Mouse (Mus musculus): ENCODE data around the gene Rhoh.

The Rhoh gene

DNA sequence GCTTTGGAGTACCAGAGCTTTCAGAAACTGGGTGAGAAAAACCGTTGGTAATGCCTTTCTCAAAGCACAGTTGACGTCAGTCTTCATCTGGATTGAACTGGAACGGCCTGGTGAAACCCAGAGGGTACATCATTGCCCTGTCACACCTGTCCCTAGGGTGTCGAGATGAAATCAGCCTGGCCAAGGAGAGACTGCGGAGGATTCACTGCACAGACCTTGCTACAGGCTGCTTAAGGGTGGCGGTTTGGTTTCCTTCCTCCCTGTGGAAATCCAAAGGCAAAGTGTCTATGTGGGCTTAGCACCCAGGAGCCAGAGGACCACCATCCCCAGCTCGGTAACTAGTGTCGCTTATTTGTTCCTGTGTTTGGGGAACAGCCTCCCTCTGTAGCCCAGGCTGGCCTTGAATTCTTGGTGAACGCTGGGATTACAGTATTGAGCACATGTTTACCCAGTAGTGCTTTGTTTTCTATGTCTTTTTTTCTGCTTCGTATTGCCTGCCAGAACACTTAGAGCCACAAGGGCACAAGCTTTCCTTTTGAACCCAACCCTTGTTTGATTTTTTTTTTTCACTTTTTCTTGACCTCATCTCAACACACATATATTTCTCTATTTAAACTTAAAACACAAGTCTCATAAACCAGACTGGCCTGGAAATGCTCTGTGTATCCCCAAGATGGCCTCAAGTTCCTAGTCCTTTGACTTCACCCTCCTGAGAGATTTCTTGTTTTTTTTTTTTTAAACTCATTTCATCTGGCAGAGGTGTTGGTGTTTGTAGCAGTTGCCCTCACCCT, at the start of gene Rhoh:
TSS of gene Rhoh (plus strand) at position 60 of the 791 bp plus-strand sequence.
- peak; percentile 67 for DNase-seq (ENCODE audit: low read depth, low spot score)

DNA sequence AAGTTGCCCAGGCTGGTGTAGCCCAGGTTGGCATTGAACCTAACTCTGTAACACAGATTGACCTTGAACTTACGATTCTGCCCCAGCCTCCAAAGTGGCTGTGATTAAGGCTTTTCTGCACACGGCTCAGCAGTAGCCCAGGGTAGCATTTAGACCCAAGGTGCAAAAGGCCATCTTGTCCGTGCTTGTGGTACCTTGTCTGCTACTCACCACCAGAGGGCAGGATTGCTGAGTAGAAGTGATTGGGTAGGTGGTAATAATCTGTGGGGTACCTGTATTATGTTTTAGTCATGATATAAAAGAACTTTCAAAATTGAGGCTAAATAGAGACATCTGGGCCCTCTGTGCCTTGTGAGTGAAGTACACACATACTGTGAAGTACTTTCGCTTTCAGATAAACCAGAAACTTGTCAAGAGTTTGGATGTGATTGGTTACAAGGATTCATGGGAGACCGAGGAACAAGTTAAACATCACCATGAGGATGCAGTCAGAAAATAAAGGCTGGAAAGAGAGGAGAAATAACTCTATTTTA, 37.3 kb upstream of the Rhoh start:
- DNase-seq (ENCODE audit: low read depth, low spot score) = peak; percentile 85

DNA sequence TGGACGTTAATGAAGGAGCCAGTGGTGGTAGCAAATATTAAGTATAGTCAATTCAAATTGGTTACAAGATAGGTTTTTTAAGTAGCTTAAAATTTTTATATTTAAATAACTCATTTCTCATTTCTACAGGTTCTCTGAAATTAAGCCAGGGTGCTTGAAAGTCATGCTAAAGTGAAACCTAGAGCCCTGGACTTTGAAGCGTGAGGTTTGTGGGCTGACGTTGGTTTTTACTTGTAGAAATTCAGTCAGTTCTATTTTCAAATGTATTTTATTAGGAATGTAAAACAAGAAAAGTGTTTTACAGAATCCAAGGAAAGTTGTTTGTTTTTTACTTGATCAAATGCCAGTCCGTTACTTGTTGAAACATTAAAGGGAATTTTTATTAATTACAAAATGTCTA, 34.5 kb upstream of the Rhoh start:
- DNase-seq (ENCODE audit: low read depth, low spot score) = peak; percentile 48

DNA sequence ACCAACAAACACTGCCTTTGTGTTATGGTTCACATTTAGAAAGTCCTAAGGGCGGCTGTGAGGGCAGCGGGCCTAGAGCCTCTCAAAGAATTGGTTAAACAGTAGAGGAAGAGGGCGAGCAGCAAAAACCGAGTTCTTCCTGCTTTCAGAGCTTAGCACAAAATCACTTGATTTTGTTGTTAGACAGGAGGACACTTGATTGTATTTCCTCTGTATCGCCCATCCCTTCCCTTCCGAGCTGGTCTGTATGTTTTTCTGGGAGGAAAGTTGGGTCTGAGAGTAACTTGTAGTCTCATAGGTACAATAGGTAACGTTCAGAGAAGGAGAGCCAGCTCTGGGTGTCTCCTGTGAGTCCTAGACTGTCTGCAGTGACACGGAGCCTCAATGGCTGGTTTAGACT, 33.9 kb upstream of the Rhoh start:
- DNase-seq (ENCODE audit: low read depth, low spot score) = peak; percentile 51

DNA sequence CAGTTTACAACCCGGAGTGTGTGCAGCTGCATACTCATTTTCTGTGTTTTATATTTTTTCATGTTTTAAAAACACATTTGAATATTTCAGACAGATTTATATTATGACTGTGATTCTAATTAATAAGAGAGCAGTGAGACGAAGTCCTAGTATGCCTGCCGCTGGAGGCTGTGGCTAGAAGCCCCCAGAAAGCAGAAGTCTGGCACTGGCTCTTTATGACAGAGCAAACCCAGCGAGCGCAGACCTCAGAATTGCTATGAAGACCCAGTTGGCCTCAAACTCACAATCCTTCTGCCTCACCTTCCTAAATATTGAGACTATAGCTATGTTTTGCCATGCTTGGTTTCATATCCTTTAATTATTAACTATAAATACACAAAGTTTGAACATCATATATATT, 32.8 kb upstream of the Rhoh start:
- DNase-seq (ENCODE audit: low read depth, low spot score) = no peak

DNA sequence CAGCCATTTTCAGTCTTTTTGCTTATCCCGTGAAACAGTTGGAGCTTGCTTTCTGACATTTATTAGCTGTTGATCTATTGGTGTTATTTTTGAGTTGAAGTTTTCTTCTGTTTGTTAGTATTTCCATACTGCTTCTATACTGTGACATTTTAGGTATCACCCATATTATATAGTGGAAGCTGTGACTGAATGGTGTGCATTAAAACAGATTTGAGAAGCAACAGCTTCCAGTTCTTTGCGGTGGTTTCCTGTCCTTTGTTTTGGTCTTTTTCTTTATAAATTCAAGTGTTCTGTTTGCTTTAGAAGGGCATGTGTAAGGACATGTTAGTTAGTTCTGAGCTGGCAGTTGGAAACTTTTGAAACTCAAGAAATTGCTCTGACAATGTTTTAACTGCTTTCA, 32.0 kb upstream of the Rhoh start:
- DNase-seq (ENCODE audit: low read depth, low spot score) = no peak

DNA sequence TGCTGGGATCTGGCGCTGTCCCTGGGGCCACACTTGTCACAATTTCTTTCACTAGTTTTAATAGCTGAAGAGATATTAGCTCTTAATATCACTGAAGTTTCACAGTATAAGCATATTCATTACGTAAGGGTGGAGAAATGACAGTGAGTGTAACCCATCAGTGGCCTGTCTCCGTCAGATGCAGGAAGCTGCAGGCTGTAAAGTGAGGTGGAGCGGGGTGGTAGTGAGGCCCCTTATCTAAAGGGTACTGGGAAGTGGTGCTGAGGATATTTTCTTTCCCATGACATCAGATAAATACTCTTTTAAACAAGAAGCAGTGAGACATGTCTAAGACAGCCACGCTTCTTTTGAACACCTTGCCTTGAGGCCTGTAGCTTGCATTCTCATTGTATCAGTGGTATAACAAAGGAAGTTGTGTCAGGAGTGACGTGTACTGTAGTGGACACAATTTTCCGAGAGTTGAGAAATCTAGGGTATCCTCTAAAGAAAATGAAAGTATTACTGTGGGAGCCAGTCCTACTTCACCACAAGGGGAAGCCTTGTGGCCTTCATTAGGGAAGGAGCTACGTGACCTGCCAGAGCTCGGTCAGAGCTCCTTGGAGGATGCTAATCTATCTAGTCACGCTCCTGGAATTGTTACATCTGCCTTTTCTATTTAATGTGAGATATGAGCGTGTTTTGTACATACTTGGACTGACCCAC, 28.9 kb upstream of the Rhoh start:
- DNase-seq (ENCODE audit: low read depth, low spot score) = no peak

DNA sequence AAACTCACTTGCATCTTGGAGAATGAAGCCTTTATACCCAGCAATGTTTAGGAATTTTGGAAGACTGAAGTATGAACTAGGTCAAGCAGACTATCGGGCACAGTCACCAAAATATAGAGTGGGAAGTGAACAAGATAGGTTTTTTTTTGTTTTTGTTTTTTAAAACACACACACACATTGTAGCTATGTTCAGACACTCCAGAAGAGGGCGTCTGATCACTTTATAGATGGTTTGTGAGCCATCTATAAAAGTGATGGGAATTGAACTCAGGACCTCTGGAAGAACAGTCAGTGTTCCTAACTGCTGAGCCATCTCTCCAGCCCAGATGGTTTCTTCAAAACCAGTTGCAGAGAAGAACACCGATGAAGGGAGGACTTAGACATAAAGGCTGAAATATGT, 27.9 kb upstream of the Rhoh start:
- DNase-seq (ENCODE audit: low read depth, low spot score) = no peak

DNA sequence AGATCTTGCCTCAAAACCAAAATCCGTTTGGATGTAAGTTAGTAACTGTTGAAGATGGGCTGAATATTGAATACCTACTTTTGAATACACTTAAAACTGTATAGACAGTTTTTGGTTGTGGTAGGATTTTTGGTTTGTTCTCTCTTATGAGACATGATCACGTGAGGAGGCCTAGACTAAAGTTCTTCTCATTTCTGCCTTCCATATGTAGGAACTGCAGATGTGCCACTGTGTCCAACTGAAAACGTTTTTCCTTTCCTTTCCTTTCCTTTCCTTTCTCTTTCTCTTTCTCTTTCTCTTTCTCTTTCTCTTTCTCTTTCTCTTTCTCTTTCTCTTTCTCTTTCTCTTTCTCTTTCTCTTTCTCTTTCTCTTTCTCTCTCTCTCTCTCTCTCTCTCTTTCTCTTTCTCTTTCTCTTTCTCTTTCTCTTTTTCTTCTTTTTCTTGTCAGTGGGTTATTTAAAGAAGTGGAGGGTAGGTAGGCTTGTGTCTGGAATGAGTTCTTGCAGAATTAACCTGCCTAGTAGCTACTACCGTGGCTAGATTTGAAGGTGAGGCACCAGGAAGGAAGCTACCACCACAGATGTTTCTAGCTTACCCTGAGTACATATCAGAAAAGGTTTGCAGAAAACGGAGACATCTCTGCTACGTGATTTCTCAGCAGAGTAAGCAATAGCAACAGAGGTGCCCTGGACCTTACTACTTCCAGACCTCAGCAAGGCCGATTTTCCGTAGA, 27.1 kb upstream of the Rhoh start:
- peak; percentile 55 for DNase-seq (ENCODE audit: low read depth, low spot score)

DNA sequence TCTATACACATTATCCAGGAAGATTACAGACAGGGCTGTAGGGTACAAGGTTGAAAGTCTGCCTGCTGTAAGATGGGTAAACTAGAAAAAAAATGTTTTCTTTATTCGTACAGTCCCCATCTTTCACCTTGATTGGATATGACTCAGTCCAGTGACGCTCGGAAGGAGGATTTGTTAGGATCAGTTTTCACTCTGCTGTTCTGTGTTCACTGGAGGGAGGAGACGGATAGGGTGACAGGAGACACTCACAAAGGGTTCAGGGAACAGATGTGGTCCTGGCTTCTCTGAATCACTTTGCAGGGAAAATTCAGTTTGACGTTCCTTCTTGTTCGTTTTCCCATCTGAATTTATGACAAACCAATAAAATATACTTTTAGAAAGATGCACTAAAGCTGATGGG, 23.0 kb upstream of the Rhoh start:
- no peak for DNase-seq (ENCODE audit: low read depth, low spot score)

DNA sequence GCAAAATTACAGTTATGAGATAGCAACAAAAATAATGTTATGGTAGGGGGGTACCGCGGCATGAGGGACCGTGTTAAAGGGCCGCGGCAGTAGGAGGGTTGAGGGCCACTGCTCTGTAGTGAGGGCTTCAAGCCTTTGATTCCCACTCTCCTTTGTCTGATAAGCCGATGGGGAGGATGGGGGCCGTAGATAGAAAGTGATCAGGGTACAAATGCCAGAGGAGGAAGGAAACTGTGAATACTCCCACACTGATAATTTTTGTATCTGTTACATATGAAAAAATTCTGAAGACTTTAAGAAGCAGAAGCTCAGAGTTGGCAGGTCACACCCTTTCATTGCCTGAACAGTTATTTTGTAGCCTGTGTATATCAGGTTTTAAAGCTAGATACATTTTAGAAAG, 18.1 kb upstream of the Rhoh start:
- no peak for DNase-seq (ENCODE audit: low read depth, low spot score)

DNA sequence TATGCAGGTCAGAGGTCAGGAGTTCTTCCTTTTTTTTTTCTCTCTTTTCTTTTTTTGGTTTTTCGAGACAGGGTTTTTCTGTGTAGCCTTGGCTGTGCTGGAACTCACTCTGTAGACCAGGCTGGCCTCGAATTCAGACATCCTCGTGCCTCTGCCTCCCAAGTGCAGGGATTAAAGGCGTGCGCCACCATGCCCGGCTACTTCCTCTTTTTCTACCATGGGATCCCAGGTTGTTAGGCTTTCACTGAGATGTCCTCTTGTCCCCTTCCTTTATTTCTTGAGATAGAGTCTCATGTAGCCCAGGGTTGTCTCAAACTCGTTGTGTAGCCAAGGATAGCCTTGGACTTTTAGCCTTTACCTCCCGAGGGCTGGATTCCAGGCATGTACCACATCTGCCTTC, 14.5 kb upstream of the Rhoh start:
- no peak for DNase-seq (ENCODE audit: low read depth, low spot score)

DNA sequence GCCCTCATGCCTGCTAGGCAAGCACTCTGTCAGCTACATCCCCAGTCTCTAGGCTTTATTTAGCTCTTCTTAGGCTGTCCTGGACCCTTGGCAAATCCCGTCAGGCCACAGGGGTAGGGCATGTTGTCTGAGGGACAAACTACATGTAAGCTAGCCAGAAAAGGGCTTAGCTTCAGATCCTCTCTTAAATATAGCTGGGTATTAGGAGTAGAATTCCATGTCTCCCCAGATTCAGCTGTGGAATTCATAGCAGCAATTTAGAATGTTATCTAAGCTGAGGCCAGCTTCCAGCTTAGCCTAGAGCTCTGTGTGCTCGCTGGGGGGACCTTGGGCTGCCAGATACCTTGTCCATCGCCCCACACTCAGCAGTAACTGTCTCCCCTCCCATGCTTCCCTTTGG, 14.1 kb upstream of the Rhoh start:
- no peak for DNase-seq (ENCODE audit: low read depth, low spot score)

DNA sequence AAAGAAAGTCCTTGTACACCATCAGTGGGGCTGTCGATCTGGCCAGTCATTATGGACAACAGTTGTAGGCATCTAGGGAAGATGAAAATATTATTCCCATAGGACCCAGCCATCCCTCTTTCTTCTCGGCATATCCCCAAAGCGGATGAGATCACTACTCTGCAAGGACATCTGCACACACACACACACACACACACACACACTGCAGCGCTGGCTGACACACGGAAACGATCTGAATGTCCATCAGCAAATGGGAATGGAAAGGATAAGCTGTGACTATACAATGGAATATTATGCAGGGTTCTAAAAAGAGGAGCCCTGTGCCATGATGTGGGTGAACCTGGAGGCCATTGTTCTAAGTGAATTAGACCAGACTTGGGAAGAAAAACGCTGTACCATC, 13.4 kb upstream of the Rhoh start:
- DNase-seq (ENCODE audit: low read depth, low spot score) = no peak

DNA sequence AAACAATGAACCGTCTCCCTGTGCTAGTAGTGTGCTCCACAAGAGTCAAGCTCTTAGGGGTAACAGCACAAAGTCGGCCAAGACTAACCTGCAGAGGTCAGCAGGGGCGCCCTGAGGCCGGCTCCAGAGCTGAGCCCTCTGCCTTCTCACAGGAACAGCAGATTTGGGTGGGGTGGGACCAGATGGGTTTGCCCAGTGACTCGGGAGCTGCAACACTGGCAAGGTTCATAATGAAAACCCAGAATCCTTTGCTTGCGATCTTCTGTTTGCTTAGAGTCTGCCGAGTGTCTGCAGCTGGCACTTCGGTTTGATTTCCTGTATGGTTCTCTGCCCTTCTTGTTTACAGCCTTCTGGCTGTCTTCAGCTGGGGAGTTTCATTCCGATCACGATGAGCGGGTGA, 10.2 kb upstream of the Rhoh start:
- peak; percentile 77 for DNase-seq (ENCODE audit: low read depth, low spot score)

DNA sequence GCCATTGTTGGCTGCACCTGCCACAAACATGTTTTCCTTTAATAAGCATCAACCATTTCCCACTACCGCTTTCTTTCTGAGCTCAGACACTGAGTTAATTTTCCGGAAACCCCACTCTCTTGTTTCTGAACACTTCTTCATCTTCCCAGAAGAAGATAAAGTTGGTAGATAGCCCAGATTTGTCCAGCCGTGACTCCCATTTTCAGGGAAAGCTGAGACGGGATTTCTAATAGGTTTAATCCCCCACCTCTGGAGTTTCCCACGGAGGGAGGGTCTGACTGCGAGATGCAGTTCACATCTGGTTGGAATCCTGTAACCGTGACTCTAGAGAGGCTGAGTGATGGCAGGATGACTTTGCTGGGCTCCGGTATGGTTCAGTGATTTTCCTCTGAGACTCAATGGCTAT, 6.2 kb upstream of the Rhoh start:
- DNase-seq (ENCODE audit: low read depth, low spot score) = peak; percentile 20

DNA sequence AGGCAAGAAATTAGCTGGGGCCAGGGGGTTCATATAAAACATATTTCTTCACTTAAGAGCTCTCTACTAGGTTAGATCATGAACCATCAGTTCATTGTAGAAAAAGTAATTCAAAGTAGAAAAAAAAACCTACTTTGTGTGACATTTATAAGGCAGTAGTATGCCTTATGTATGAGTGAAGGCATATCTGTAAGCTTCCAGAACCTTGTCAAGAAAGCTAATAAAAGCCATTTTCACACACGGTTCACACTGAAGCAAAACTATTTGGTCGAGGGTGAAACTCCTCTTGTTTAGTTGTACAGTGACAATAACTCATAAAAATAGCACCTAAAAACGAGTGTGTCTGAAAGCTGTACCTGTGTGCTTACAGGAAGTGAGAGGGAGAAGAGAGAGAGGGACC, 5.4 kb upstream of the Rhoh start:
- peak; percentile 22 for DNase-seq (ENCODE audit: low read depth, low spot score)

DNA sequence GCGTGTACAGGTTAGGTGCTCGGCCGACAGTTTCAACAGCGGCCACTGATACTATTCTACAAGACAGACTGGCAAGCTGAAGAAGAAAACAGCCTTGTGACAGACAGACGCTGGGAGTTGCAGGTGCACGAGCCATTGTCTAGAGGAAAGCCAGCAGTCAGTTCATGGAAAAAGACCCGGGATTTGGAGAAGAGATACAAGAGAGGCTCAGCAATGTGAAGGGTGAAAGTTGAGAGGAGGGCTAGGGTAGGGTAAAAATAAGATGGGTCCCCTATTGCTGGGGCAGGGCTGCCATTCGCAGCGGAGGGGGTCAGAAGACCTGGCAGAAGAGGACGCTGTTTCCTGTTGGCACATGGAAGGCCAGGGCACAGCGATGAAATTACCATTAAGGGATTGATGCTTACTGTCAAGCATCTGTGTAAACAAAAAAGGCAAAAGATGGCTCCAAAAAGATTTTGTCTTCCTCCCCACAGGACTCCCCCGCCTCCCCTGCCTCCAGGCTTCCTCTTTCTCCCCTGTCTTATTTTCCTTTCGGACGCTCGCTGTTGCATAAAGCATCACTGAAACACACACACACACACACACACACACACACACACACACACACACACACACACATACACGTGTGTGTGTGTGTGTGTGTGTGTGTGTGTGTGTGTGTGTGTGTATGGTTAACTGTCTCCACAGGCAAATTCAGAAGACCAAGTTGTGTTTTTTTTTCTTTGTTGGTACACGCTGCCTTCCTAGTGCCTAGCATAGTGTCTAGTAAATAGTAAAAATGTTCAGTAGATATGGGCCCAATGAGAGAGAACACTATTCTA, 4.2 kb upstream of the Rhoh start:
- DNase-seq (ENCODE audit: low read depth, low spot score) = peak; percentile 57

DNA sequence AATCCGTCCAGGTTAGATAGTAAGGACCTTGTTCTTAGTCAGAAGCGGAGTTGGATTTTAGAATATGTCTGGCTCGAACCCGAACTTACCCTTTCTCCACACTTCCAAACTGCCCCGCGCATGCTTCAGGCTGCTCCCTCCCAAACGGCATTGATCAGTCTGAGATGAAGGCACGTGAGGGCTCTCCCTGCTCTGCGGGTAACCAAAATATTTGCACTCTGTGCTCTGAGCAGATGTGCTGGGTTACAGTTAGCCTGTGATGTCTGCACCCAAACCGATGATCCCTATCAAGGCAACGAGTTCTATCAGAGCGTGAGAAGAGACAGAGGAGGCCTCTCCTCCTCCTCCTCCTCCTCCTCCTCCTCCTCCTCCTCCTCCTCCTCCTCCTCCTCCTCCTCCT, 3.1 kb upstream of the Rhoh start:
- peak; percentile 81 for DNase-seq (ENCODE audit: low read depth, low spot score)

DNA sequence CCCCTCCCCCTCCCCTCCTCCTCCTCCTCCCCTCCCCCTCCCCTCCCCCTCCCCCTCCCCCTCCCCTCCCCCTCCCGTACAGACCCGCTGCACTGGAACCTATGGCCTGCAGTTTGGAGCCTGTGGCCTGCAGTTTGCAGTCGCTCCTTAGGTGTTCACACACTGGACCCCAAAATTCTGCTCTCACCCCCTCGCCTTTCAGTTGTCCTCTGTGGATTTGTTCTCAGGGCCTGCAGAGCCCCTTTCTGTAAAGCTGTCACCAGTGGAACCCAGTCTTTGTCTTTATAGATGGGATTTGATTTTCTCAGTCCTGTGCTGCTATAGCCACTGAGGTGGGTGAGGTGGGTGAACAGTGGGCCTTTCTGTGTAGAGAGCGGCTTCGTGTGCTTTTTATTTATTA, 2.7 kb upstream of the Rhoh start:
- peak; percentile 40 for DNase-seq (ENCODE audit: low read depth, low spot score)

DNA sequence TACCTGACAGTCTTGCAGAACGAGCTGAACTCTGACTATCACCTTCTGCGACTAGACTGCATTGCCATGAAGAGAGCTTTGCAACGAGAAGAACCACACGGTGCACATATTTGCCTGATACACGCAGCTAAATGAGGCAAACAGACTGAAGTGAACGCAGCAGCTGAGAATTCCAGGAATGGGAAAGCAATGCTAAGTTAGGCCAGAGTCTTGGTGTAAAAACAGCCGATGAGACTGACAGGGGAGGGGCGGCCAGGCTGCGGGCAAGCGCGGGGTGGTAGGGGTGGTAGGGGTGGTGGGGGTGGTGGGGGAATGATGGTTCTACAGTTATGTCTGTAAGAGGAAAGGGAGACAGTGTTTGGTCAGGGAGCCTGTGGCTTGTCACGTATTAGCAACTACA, 2.1 kb upstream of the Rhoh start:
- DNase-seq (ENCODE audit: low read depth, low spot score) = peak; percentile 45

DNA sequence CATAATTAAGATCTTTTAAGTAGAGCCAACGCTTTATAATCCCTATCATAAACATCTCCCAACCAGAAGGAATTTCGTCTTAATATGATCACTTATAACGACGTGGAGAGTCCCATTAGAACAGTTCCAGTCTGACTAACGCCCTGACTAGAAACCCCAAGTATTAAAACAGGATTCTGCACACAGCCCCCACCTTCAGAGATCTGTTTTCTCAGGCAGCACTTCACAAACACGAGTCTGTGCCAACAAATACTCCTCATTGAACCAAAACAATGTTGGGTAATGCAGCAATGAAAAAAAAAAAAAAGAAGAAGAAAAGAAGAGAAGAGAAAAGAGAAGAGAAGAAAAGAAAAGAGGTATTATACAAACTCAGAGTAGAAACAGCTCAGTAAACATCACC, 1.6 kb upstream of the Rhoh start:
- peak; percentile 31 for DNase-seq (ENCODE audit: low read depth, low spot score)

All from CD4-positive, CD25-positive, alpha-beta regulatory T cell, adult 2 months (primary cell).